Mouse (Mus musculus) testis, adult 2 months (tissue): ENCODE data around the gene Rps9. TPM values are rescaled to one million over a fixed set of nuclear protein-coding genes. Genes with fewer than 3 reads are reported as not detected.
"Not testable (repeated sequence)": the region's sequence is repeated elsewhere in the genome, so short reads cannot be mapped to it uniquely, and the experiment has no call there.

Source experiments
- H3K27ac ChIP-seq: fragments of 200-500 bp; 2 replicates; pipeline ENCODE4 v1.5.1; 2012; ENCODE audit warnings: low read depth, low read length; ENCODE audit not compliant: control insufficient read depth, insufficient read depth
- H3K27me3 ChIP-seq: fragments of 200-500 bp; 2 replicates; pipeline ENCODE4 v1.6.1; 2012; ENCODE audit warnings: mild to moderate bottlenecking, low read length, moderate library complexity; ENCODE audit not compliant: control insufficient read depth, insufficient read depth
- H3K36me3 ChIP-seq: fragments of 200-500 bp; 2 replicates; pipeline ENCODE4 v1.6.1; 2012; ENCODE audit warnings: mild to moderate bottlenecking, low read length; ENCODE audit not compliant: control insufficient read depth, insufficient read depth
- H3K4me1 ChIP-seq: fragments of 200-500 bp; 2 replicates; pipeline ENCODE4 v1.6.1; 2012; ENCODE audit warnings: low read length; ENCODE audit not compliant: control insufficient read depth, insufficient read depth
- H3K4me3 ChIP-seq: fragments of 200-500 bp; 2 replicates; pipeline ENCODE4 v1.5.1; 2012; ENCODE audit warnings: low read depth, mild to moderate bottlenecking, low read length, moderate library complexity, mixed read lengths; ENCODE audit not compliant: control insufficient read depth
- CTCF ChIP-seq: fragments of 200-500 bp; IDR thresholded peaks from 2 replicates; pipeline ENCODE4 v1.5.1; 2012; ENCODE audit warnings: low read depth, mild to moderate bottlenecking, inconsistent platforms, low read length, moderate library complexity; ENCODE audit not compliant: control insufficient read depth, insufficient read depth, insufficient replicate concordance
- POLR2A ChIP-seq: fragments of 200-500 bp; IDR thresholded peaks from 2 replicates; pipeline ENCODE4 v1.6.1; 2012; ENCODE audit warnings: low read depth, mild to moderate bottlenecking, inconsistent platforms, low read length, moderate library complexity; ENCODE audit not compliant: control insufficient read depth
- polyA plus RNA-seq: library from polyadenylated mRNA; depleted of rRNA; stranded (reverse); fragments of >200 nt; gene quantifications from 2 replicates; pipeline ENCODE4 v1.2.3, GENCODE M21; 2012

Rps9 gene
- polyA plus RNA-seq, 1 experiment = 408 TPM

DNA sequence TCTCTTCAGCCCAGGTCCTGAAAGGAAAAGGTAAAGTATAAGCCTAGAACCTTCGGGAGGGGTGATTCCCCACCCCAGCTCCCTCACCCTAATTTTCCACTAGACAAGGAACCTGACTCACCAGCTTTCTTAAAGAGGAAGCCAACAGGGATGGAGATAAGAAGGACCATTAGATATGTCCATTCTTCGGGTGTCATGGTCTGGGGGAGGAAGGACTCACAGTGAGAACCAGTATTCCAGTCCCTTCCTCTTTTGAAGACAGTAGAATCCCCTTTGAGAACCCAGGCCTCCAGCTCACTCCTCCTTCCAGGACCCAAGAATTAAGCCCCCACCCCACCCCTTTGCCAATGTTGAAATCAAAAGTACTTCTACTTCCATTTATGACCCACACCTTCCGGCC is 11.9 kb upstream of the Rps9 start:
- Histone ChIP-seq H3K4me1 (peaks cover 21% of the 10 kb centered on the region), H3K27me3 (no peaks in the 10 kb centered on the region), H3K27ac (no peak overlapping the region), H3K4me3 (peak overlapping the region; percentile 87), H3K36me3 (no peaks in the 10 kb centered on the region)
- TF ChIP-seq CTCF = no peak
- no peak for TF ChIP-seq POLR2A

DNA sequence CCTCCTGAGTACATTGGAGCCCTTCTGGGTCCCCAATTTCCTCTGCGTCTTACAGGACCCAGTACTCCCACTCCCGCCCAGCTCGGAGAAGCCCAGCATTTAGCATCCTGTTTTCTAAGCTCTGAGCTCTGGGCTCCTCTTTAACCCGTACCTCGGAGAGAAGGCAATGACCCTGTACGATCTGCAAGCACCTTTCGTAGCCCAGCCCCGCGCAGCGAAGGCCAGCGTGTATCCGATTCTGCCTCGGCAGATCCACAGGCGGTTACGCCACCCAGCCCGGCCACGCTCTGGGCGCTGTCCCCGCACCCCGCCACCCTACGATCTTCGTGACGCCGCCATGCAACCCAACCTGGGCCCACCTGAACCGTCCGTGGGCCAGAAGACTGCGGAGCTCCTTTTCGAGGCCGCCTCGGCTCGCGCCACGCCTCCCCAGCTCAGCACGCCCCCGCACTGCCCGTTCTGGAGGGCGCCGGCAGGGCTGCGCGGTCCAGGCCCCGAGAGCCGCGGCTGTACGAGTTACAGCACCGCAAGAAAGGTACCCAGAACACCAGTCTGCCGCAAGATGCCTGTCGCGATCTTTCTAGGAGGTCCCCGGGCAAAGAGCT is 11.3 kb upstream of the Rps9 start, which contains the start of gene Tsen34:
TSS of gene Tsen34 (plus strand) at position 482 of the 605 bp plus-strand sequence.
- Histone ChIP-seq H3K27me3 (no peaks in the 10 kb centered on the region), H3K4me3 (peak within 1 kb of the TSS; percentile 87), H3K4me1 (peaks cover 21% of the 10 kb centered on the region), H3K36me3 (no peaks in the 10 kb centered on the region), H3K27ac (peak within 1 kb of the TSS; percentile 78)
- TF ChIP-seq CTCF (no peak), POLR2A (no peak)

DNA sequence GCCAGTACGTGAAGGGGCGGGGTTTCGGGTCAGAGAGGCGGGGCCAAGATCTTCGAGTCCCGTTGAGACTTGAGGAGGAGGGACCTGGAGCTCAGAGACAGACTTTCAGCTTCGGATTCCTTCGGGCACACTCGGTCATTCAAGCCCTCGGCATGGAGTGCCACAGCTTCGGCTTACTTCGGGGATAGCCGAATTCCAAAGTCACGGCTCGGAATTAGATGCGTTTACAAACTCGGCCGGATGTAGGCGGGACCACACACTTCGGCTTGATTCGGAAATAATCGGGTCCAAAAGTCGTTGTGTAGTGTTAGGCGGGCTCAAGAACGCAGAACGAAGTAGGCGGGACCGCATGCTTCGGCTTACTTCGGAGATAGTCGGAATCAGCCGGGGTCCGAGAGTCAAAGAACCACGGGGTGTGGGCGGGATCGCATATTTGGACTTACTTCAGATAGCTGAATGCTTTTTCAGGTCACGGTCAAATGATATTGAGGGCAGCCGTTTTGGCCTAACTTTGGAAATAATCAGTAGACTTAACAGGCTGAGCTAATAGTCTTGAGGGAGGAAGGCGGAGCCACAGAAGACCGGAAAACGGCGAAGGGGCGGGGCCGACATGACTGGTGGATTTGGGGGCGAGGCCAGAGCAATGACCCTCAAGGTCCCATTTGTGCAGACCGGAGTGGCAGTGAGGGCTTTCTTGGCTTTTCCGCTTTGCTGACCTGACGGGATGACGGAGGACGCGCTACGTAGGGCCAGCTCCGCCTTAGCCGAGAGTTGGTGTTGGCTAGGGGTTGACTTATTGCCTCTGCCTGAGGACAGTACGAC is 10.6 kb upstream of the Rps9 start, which contains the start of gene Mboat7:
TSS of gene Mboat7 (minus strand) at position 537 of the 822 bp plus-strand sequence.
- Histone ChIP-seq H3K27me3 (no peaks in the 10 kb centered on the region), H3K4me1 (peaks cover 21% of the 10 kb centered on the region), H3K36me3 (no peaks in the 10 kb centered on the region), H3K4me3 (peak within 1 kb of the TSS; percentile 87), H3K27ac (peak within 1 kb of the TSS; percentile 78)
- no peak for TF ChIP-seq CTCF
- TF ChIP-seq POLR2A = peak; percentile 53; the same call in 1 of the 2 replicates

DNA sequence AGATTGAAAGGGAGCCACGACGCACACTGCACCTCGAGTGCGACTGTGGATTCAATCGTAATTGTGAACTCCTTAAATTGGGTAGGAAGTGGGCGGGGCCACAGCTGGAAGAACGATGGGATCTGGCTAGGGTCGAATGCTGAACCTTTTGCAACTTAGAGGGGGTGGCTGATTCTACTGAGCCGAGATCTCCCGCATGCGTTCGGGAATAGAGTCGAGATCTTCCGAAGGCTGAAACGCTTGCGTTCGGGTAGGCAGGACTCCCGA is 10.1 kb upstream of the Rps9 start:
- Histone ChIP-seq H3K4me3 (peak overlapping the region; percentile 87), H3K36me3 (no peaks in the 10 kb centered on the region), H3K27me3 (no peaks in the 10 kb centered on the region), H3K27ac (peak overlapping the region; percentile 78), H3K4me1 (peaks cover 21% of the 10 kb centered on the region)
- TF ChIP-seq POLR2A = no peak
- TF ChIP-seq CTCF = no peak

DNA sequence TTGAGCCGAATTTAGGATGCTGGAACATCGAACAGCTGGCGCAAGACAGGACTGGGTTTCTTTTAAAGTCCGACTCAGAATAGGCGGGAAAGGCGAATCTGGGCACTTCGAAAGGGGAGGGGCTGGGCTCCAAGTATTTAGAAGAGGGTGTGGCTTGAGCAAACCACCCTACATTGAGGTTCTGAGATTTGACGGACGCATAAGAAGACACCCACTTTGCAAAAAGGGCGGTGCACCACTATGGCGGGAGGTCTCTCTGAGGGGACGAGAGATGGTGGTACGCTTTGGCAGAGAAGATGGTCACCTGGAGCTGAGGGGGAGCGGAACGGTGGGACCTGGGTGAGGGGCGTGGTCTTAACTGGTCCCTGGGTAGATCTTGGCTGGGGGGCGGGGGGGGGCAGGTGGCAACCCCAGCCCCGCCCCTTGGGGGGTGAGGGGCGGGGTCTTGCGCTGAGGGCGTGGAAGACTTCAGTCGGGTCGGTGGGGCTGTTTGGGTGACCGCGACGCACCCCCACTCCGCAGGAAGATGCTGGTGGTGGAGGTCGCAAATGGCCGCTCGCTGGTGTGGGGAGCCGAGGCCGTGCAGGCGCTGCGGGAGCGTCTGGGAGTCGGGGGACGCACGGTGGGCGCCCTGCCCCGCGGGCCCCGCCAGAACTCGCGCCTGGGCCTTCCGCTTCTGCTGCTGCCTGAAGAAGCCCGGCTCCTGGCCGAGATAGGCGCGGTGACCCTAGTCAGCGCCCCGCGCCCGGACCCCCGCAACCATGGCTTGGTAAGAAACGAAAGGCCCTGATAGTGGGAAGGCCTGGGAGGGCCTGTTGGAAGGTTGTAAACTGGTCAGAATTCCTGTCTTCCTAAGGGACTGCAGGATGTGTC is 9.5 kb upstream of the Rps9 start:
- no peaks in the 10 kb centered on the region for H3K36me3 ChIP-seq
- peaks cover 21% of the 10 kb centered on the region for H3K4me1 ChIP-seq
- H3K27me3 ChIP-seq = no peaks in the 10 kb centered on the region

DNA sequence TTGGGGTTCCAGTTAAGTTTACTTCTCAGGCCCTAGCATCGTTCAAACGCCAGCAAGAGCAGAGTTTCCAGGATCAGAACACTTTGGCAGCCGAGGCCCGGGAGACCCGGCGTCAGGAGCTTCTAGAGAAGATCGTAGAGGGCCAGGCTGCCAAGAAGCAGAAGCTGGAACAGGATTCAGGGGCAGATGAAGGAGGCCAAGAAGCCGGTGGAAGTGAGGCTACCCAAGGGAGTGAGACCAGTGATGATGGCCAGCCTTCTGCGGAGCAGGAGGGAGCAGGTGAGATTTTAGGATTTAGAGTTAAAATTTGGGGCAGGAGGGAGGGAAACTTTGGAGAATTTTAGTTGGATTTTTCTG is 8.9 kb upstream of the Rps9 start:
- peak overlapping the region; percentile 87 for H3K4me3 ChIP-seq
- H3K4me1 ChIP-seq = peaks cover 21% of the 10 kb centered on the region
- not testable (repeated sequence) for H3K36me3 ChIP-seq, H3K27me3 ChIP-seq
- H3K27ac ChIP-seq = 0 out of 2 replicates have a peak overlapping the region, but pooled peaks have one; percentile 2

More for the DNA sequence above, 9.5 kb upstream of the Rps9 start:
- Histone ChIP-seq H3K27ac (peak overlapping the region; percentile 78), H3K4me3 (peak overlapping the region; percentile 87)
- no peak for TF ChIP-seq POLR2A
- no peak for TF ChIP-seq CTCF

DNA sequence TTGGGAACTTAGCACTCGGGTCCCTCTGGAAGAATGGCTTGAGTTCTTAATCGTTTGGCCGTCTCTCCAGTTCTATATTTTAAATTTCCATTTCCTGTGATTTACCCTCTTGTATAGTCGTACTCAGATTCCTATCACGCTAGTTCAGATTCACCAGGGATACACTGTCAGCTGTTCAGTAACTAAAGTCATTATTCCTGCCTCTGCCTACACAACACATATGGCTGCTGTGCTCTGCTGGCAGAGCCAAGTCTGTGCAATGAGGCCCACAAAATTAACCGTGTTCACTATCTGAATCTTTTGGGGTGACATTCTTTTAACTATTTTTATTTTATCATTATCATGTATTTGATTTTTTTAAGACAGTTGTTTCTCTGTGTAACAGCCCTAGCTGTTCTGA is 5.3 kb upstream of the Rps9 start:
- Histone ChIP-seq H3K4me3 (no peak overlapping the region), H3K27me3 (no peaks in the 10 kb centered on the region), H3K27ac (no peak overlapping the region), H3K36me3 (no peaks in the 10 kb centered on the region), H3K4me1 (peaks cover 9% of the 10 kb centered on the region)
- TF ChIP-seq POLR2A (no peak), CTCF (no peak)
